Mouse (Mus musculus): ENCODE results near the gene Syngr3. TPM values are rescaled to one million over a fixed set of nuclear protein-coding genes. Genes with fewer than 3 reads are reported as not detected.
A peak's percentile ranks its signal among the peaks of the same experiment; 100 is the strongest.
"Not testable (repeated sequence)": the region's sequence is repeated elsewhere in the genome, so short reads cannot be mapped to it uniquely, and the experiment has no call there.

Syngr3 gene
- polyA plus RNA-seq, 1 experiment from 2014 or later = 2.0 TPM

GRCm38 (mm10) chr17:24728184-24728583 lies 38.4 kb upstream of the Syngr3 start:
- H3K9ac ChIP-seq = no peak overlapping the region
- peaks cover 3% of the 10 kb centered on the region; the same call in 1 of the 2 replicates for H3K27me3 ChIP-seq
- peaks cover 7% of the 10 kb centered on the region; the same call in 1 of the 2 replicates for H3K4me1 ChIP-seq
- ATAC-seq (ENCODE audit: borderline replicate concordance, extremely low read depth, low FRiP score, low TSS enrichment) = no peak
- no peak overlapping the region for H3K4me2 ChIP-seq
- WGBS = 60% methylated on average over 17 of the region's 17 CpGs
- no peaks in the 10 kb centered on the region for H3K36me3 ChIP-seq
- no peaks in the 10 kb centered on the region for H3K9me3 ChIP-seq
- no peak overlapping the region for H3K4me3 ChIP-seq
- H3K27ac ChIP-seq = no peak overlapping the region

- H3K9me3 ChIP-seq = no peaks in the 10 kb centered on the region
- H3K4me1 ChIP-seq = peaks cover 13% of the 10 kb centered on the region
- no peak within 1 kb of the TSS for H3K9ac ChIP-seq
- no peak within 1 kb of the TSS for H3K27ac ChIP-seq
- H3K4me2 ChIP-seq = no peak within 1 kb of the TSS
- peaks cover under 1% of the 10 kb centered on the region; the same call in 1 of the 2 replicates for H3K36me3 ChIP-seq
- peaks cover 3% of the 10 kb centered on the region; the same call in 1 of the 2 replicates for H3K27me3 ChIP-seq
- no peak for ATAC-seq (ENCODE audit: borderline replicate concordance, extremely low read depth, low FRiP score, low TSS enrichment)
- WGBS = 63% methylated on average over 2 of the region's 2 CpGs
- H3K4me3 ChIP-seq = no peak within 1 kb of the TSS
Measured at GRCm38 (mm10) chr17:24727618-24728017, 37.9 kb upstream of the Syngr3 start, which contains the start of gene Rpl3l. Rpl3l (plus strand) TSS chr17:24727820.

GRCm38 (mm10) chr17:24725637-24726390 lies 36.1 kb upstream of the Syngr3 start:
- Histone ChIP-seq H3K27me3 (0 out of 2 replicates have a peak, but pooled peaks cover 3% of the 10 kb centered on the region), H3K4me3 (no peak overlapping the region), H3K4me1 (peaks cover 28% of the 10 kb centered on the region), H3K9me3 (no peaks in the 10 kb centered on the region), H3K4me2 (no peak overlapping the region), H3K9ac (no peak overlapping the region), H3K27ac (no peak overlapping the region), H3K36me3 (peaks cover 16% of the 10 kb centered on the region)
- ATAC-seq (ENCODE audit: borderline replicate concordance, extremely low read depth, low FRiP score, low TSS enrichment) = no peak
- WGBS = 68% methylated on average over 3 of the region's 3 CpGs

GRCm38 (mm10) chr17:24724184-24724583 lies 34.4 kb upstream of the Syngr3 start, which contains the start of gene Ndufb10:
Ndufb10 (minus strand) TSS chr17:24724478.
- H3K9me3 ChIP-seq = no peaks in the 10 kb centered on the region
- peak within 1 kb of the TSS; percentile 76 for H3K27ac ChIP-seq
- peak within 1 kb of the TSS; percentile 85 for H3K9ac ChIP-seq
- peak; percentile 76 for ATAC-seq (ENCODE audit: borderline replicate concordance, extremely low read depth, low FRiP score, low TSS enrichment)
- H3K36me3 ChIP-seq = peaks cover 16% of the 10 kb centered on the region
- H3K4me3 ChIP-seq = peak within 1 kb of the TSS; percentile 84
- H3K4me1 ChIP-seq = peaks cover 28% of the 10 kb centered on the region
- peak within 1 kb of the TSS; percentile 81 for H3K4me2 ChIP-seq
- H3K27me3 ChIP-seq = 0 out of 2 replicates have a peak, but pooled peaks cover 3% of the 10 kb centered on the region
- WGBS = under 1% methylated on average over 30 of the region's 30 CpGs

GRCm38 (mm10) chr17:24723881-24724180 lies 34.1 kb upstream of the Syngr3 start:
- 0% methylated on average over 15 of the region's 15 CpGs for WGBS
- H3K4me3 ChIP-seq = peak overlapping the region; percentile 84
- peaks cover 16% of the 10 kb centered on the region for H3K36me3 ChIP-seq
- H3K4me2 ChIP-seq = peak overlapping the region; percentile 81
- ATAC-seq (ENCODE audit: borderline replicate concordance, extremely low read depth, low FRiP score, low TSS enrichment) = peak; percentile 6; the same call in 1 of the 2 replicates
- H3K27ac ChIP-seq = peak overlapping the region; percentile 76
- no peaks in the 10 kb centered on the region for H3K9me3 ChIP-seq
- peaks cover 30% of the 10 kb centered on the region for H3K4me1 ChIP-seq
- 0 out of 2 replicates have a peak, but pooled peaks cover 3% of the 10 kb centered on the region for H3K27me3 ChIP-seq
- H3K9ac ChIP-seq = peak overlapping the region; percentile 85

- Histone ChIP-seq H3K4me3 (peak overlapping the region; percentile 84), H3K9me3 (no peaks in the 10 kb centered on the region), H3K27ac (peak overlapping the region; percentile 76), H3K4me1 (peaks cover 36% of the 10 kb centered on the region), H3K36me3 (peaks cover 16% of the 10 kb centered on the region), H3K4me2 (peak overlapping the region; percentile 81), H3K27me3 (0 out of 2 replicates have a peak, but pooled peaks cover 3% of the 10 kb centered on the region), H3K9ac (peak overlapping the region; percentile 85)
- WGBS = 2% methylated on average over 12 of the region's 12 CpGs
- no peak for ATAC-seq (ENCODE audit: borderline replicate concordance, extremely low read depth, low FRiP score, low TSS enrichment)
Measured at GRCm38 (mm10) chr17:24723122-24723880, 33.5 kb upstream of the Syngr3 start.

GRCm38 (mm10) chr17:24722220-24722924 lies 32.6 kb upstream of the Syngr3 start:
- Histone ChIP-seq H3K27me3 (no peaks in the 10 kb centered on the region), H3K27ac (0 out of 2 replicates have a peak overlapping the region, but pooled peaks have one; percentile 0), H3K9me3 (no peaks in the 10 kb centered on the region), H3K9ac (0 out of 2 replicates have a peak overlapping the region, but pooled peaks have one; percentile 12), H3K4me2 (peak overlapping the region; percentile 81), H3K36me3 (peaks cover 20% of the 10 kb centered on the region), H3K4me3 (peak overlapping the region; percentile 84; the same call in 1 of the 2 replicates), H3K4me1 (peaks cover 36% of the 10 kb centered on the region)
- ATAC-seq (ENCODE audit: borderline replicate concordance, extremely low read depth, low FRiP score, low TSS enrichment) = no peak
- 27% methylated on average over 13 of the region's 13 CpGs for WGBS

GRCm38 (mm10) chr17:24721383-24721955 lies 31.7 kb upstream of the Syngr3 start:
- WGBS = 41% methylated on average over 7 of the region's 7 CpGs
- H3K27ac ChIP-seq = not testable (repeated sequence)

GRCm38 (mm10) chr17:24720616-24721015 lies 30.9 kb upstream of the Syngr3 start:
- peaks cover 36% of the 10 kb centered on the region for H3K4me1 ChIP-seq
- H3K36me3 ChIP-seq = peaks cover 23% of the 10 kb centered on the region
- H3K4me3 ChIP-seq = peak overlapping the region; percentile 91
- under 1% methylated on average over 11 of the region's 11 CpGs for WGBS
- H3K9me3 ChIP-seq; H3K27me3 ChIP-seq; ATAC-seq (ENCODE audit: borderline replicate concordance, extremely low read depth, low FRiP score, low TSS enrichment): not testable (repeated sequence)
- peak overlapping the region; percentile 81 for H3K4me2 ChIP-seq
- H3K9ac ChIP-seq = peak overlapping the region; percentile 80
- H3K27ac ChIP-seq = peak overlapping the region; percentile 84

More at GRCm38 (mm10) chr17:24721383-24721955, 31.7 kb upstream of the Syngr3 start:
- H3K9me3 ChIP-seq; H3K27me3 ChIP-seq; ATAC-seq (ENCODE audit: borderline replicate concordance, extremely low read depth, low FRiP score, low TSS enrichment): not testable (repeated sequence)
- peak overlapping the region; percentile 80 for H3K9ac ChIP-seq
- peaks cover 36% of the 10 kb centered on the region for H3K4me1 ChIP-seq
- H3K4me3 ChIP-seq = peak overlapping the region; percentile 91
- H3K4me2 ChIP-seq = peak overlapping the region; percentile 81
- peaks cover 20% of the 10 kb centered on the region for H3K36me3 ChIP-seq

- ATAC-seq (ENCODE audit: borderline replicate concordance, extremely low read depth, low FRiP score, low TSS enrichment) = peak; percentile 97
- Histone ChIP-seq H3K4me1 (peaks cover 36% of the 10 kb centered on the region), H3K27ac (peak overlapping the region; percentile 84), H3K9ac (peak overlapping the region; percentile 97), H3K36me3 (peaks cover 29% of the 10 kb centered on the region), H3K4me3 (peak overlapping the region; percentile 91), H3K9me3 (no peaks in the 10 kb centered on the region), H3K27me3 (no peaks in the 10 kb centered on the region), H3K4me2 (peak overlapping the region; percentile 81)
- under 1% methylated on average over 61 of the region's 61 CpGs for WGBS
Measured at GRCm38 (mm10) chr17:24719494-24720222, 29.9 kb upstream of the Syngr3 start.

Measured in lung, embryonic 15.5 days (tissue).